Mouse (Mus musculus) layer of hippocampus, adult 2 months (tissue): ENCODE measurements around the gene Dip2b. TPM values are rescaled to one million over a fixed set of nuclear protein-coding genes. Genes with fewer than 3 reads are reported as not detected.
"Not testable (repeated sequence)": the region's sequence is repeated elsewhere in the genome, so short reads cannot be mapped to it uniquely, and the experiment has no call there.

Experiments used
- DNase-seq, 2 experiments: peaks; one replicate each; pipeline ENCODE4 v3.0.0; 2022; ENCODE audit warnings: low spot score in 2 of 2
- H3K27ac ChIP-seq: fragments of 200-600 bp; 2 replicates; pipeline ENCODE4 v1.8.1; 2022
- H3K4me3 ChIP-seq: fragments of 200-600 bp; 2 replicates; pipeline ENCODE4 v1.8.1; 2022; ENCODE audit warnings: mild to moderate bottlenecking
- CTCF ChIP-seq: fragments of 200-600 bp; conservative IDR thresholded peaks from 2 replicates; pipeline ENCODE4 v1.8.1; 2022; ENCODE audit warnings: antibody characterized with exemption, mild to moderate bottlenecking, moderate library complexity
- total RNA-seq, 2 experiments: library from RNA; stranded (reverse); gene quantifications; 2 replicates each; pipeline ENCODE4 v1.2.3; 2021

Gene Dip2b
- total RNA-seq, 2 experiments from 2014 or later, result 47.7 to 51.3 TPM

DNA sequence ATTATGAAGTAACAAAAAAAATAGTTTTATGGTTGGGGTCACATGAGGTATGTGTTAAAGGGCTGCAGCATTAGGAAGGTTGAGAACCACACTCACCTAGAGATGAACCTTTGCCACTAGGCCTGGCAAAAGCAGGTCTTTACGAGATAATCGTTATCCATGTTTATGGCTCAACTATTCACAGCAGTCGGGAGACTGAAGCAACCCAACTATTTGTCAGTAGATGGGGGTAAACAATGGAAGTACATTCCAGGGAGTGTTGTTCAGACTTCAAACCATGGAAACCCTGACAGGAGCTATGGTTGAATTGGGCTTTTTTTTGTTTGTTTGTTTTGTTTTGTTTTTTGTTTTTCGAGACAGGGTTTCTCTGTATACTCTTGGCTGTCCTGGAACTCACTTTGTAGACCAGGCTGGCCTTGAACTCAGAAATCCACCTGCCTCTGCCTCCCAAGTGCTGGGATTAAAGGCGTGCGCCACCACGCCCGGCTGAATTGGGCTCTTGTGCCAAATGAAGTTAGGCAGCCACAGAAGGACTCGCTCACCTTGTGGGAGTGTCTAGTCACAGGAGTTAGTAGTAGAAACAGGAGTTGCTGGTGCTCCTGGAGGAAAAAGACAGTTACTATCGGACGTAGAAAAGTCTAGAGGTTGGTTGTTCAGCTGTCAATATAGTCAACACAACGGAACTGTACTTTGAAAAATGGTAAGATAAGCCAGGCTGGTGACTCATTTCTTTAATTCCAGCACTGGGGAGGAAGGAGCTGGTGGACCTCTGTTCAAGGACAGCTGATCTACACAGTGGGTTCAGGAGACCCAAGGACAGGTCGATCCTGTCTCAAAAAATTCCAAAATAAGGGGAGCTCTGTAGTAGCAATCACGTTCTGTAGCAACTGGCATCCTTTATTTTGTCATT, 193.4 kb downstream of the Dip2b start:
- no peak for TF ChIP-seq CTCF

GRCm38 (mm10) chr15:100235208-100235965, 196.9 kb downstream of the Dip2b start:
- DNase-seq, result no peak
- no peak overlapping the region for H3K27ac ChIP-seq
- TF ChIP-seq CTCF, result no peak
- no peak overlapping the region for H3K4me3 ChIP-seq

More for the DNA sequence above, 193.4 kb downstream of the Dip2b start:
- H3K4me3 ChIP-seq, result no peak overlapping the region
- H3K27ac ChIP-seq, result no peak overlapping the region
- DNase-seq, result no peak

DNA sequence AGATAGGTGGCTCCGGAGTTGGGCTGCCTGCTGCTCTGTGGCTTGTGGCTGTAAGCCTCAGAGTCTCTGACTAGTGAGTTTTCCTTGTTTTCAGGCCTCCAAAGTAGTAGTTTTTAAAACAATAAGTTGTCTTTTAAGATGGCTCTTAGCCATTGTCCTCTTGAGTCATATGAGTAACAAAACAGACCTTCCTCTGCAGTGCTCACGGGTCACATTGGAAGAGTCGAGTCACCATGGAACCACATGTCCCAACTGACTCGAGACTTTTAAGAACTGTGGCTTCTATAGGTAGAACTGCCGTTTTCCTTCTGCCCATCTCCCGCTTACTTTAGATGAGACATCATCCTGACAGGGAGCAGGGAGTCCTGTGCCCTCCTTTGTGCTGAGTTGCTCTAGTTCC, 198.5 kb downstream of the Dip2b start:
- DNase-seq, result no peak
- TF ChIP-seq CTCF, result no peak
- H3K4me3 ChIP-seq, result no peak overlapping the region
- 0 out of 2 replicates have a peak overlapping the region, but pooled peaks have one; percentile 39 for H3K27ac ChIP-seq

DNA sequence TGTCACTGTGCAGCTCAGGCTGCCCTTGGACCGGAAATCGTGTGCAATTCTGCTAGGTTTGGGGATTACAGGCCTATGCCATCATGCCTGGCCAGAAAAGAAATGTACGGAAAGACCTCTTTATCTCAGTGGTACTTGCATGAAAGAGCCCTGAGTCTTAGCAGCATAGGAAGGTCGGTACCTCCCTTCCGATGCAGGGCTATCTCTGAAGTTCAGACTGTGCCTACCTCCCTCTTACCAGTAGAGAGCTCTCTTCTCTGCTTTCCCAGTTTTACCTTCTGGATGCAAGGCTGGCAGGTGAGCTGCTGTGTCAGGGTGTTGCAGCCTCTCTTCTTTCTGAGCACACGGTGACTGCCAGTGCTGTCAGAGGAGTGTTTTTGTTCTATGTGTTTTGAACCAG, 203.3 kb downstream of the Dip2b start:
- no peak for TF ChIP-seq CTCF
- DNase-seq, result no peak
- Histone ChIP-seq H3K4me3 (no peak overlapping the region), H3K27ac (no peak overlapping the region)

- Histone ChIP-seq H3K27ac (no peak overlapping the region), H3K4me3 (no peak overlapping the region)
- DNase-seq, result no peak
- no peak for TF ChIP-seq CTCF
Measured at GRCm38 (mm10) chr15:100245951-100246350, 207.5 kb downstream of the Dip2b start.

- H3K4me3 ChIP-seq, result no peak overlapping the region
- no peak for TF ChIP-seq CTCF
- H3K27ac ChIP-seq, result no peak overlapping the region
- no peak for DNase-seq
Measured at GRCm38 (mm10) chr15:100247296-100247695, 208.8 kb downstream of the Dip2b start.

- no peak for DNase-seq
- Histone ChIP-seq H3K4me3 (no peak overlapping the region), H3K27ac (no peak overlapping the region)
- TF ChIP-seq CTCF, result no peak
Measured at GRCm38 (mm10) chr15:100248665-100249433, 210.4 kb downstream of the Dip2b start.

DNA sequence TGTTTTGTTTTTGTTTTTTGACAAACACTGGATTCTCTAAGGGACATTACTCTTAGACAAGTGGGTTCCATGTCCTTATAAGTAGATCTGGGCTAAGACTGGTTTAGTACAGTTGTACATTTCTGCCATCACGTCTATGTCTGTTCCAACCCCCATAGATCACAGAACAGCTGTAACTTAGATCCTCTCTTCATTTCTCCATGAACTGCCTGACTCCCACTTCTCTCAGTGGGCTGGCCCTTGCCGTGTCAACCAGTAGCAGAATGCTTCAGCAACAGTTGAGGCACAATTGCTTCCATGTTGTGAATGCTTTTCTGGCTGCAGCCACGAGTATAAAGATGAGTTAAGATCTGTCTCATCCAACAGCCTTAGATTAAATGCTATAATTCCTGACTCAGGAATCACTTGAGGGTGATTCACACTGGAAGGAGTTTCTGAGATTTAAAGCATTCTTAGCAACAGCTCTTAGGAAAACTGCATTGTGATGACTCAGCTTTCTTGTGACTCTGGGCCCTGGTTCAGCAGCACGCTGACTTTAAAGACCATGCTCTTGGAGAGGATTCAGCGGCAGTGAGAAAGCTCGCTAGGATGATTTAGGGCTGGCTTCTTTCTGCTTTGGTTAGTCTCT, 212.8 kb downstream of the Dip2b start:
- peak in 1 of 2 experiments; percentile 22 for DNase-seq

GRCm38 (mm10) chr15:100256386-100256785, 217.9 kb downstream of the Dip2b start:
- H3K27ac ChIP-seq, result no peak overlapping the region
- no peak for DNase-seq
- TF ChIP-seq CTCF, result no peak
- no peak overlapping the region for H3K4me3 ChIP-seq

More for the DNA sequence above, 212.8 kb downstream of the Dip2b start:
- Histone ChIP-seq H3K4me3 (no peak overlapping the region), H3K27ac (no peak overlapping the region)
- no peak for TF ChIP-seq CTCF

GRCm38 (mm10) chr15:100257305-100257704, 218.8 kb downstream of the Dip2b start:
- H3K27ac ChIP-seq, result no peak overlapping the region
- H3K4me3 ChIP-seq, result no peak overlapping the region
- no peak for TF ChIP-seq CTCF
- no peak for DNase-seq

DNA sequence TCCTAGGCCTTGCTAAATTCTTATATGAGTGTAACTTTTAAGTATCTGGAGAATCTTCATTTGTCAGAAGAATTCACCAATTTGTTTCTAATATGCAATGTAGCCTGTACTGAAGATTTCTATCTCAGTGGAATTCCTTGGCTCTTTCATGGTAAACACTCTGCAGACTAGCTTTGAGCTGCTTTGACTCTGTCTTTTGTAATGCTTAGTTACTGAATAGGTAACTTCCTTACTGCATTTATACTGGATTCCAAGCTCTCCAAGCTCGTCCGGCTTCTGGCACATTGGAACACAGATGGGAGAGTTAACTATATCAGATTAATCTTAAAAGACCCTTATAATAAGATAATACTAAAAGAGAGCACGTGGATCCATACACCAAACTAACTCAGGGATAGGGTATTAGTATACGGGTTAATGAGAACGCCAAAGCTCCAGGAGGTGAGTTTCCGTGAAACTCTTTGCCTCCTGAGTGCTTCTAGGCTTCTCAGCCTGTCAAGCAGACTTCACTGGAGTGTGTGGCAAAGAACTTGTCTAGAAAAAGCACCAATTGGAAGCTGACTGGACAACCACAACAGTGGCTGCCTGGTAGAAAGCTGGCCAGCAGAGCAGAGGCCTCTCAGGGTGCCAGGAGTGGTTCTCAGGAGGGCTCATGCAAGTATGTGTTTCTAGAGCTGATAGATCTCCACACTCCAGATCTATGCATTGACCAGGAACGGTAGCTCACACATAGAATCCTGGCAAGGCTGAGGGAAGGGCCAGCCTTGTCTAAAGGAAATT, 220.4 kb downstream of the Dip2b start:
- DNase-seq, result no peak
- H3K27ac ChIP-seq, result no peak overlapping the region
- no peak for TF ChIP-seq CTCF
- H3K4me3 ChIP-seq, result no peak overlapping the region

- H3K27ac ChIP-seq, DNase-seq, H3K4me3 ChIP-seq: not testable (repeated sequence)
Measured at GRCm38 (mm10) chr15:100260351-100260750, 221.9 kb downstream of the Dip2b start.
